Mouse (Mus musculus) ES-E14 (cell line): ENCODE measurements around the gene Atp13a1.

ENCODE experiments used
- CHD2 ChIP-seq: IDR thresholded peaks from 2 replicates; pipeline ENCODE4 v1.6.1; 2014; ENCODE audit warnings: mild to moderate bottlenecking, low read depth, low read length, inconsistent platforms
- MAFK ChIP-seq: IDR thresholded peaks from 2 replicates; pipeline ENCODE4 v1.6.1; 2014; ENCODE audit warnings: mild to moderate bottlenecking, low read depth, low read length, inconsistent platforms; ENCODE audit not compliant: insufficient read depth

DNA sequence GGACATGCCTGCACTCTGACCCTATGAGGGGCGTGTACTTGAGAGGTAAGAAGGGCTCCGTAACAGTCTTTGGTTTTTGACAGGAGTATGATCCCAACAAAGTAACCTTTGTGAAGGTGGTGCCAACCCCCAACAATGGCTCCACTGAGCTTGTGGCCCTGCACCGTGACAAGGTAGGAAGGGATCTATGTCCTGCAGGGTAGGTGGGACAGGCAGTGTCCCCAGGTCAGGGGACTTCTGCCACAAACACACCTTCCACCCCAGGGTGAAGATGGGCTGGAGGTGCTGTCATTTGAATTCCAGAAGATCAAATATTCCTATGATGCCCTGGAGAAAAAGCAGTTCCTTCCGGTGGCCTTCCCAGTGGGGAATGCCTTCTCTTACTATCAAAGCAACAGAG, 2.7 kb downstream of the Atp13a1 start:
- TF ChIP-seq CHD2 (no peak), MAFK (no peak)
